In genomic region chr8:95392604-95393003, GRCm38 (mm10) we compare ENCODE assay signal across 9 mouse cellular contexts. TPM values are rescaled to one million over a fixed set of nuclear protein-coding genes. Genes with fewer than 3 reads are reported as not detected.
DNase-seq lines count a peak whose midpoint lies in the region; ATAC-seq and TF ChIP-seq lines count a peak whose summit lies in the region.
"Had no signal": no experiment of that assay in that cellular context is flagged by ENCODE, and none has a peak within 500 bp of the region (broad histone marks: within the 10 kb centered on the region; RNA-seq: fewer than 3 reads in every experiment).

No protein-coding gene starts in this region.

- WGBS in intestine, embryonic 14.5 days: 68% methylated on average over 5 of the region's 5 CpGs
- 76% methylated on average over 5 of the region's 5 CpGs for WGBS in intestine, postnatal 0 days
- WGBS in forebrain, embryonic 16.5 days: 78% methylated on average over 5 of the region's 5 CpGs

- H3K27ac ChIP-seq in intestine, embryonic 14.5 days (ENCODE audit: low read depth): 0 out of 2 replicates have a peak overlapping the region, but pooled peaks have one; percentile 33
- no peak overlapping the region for H3K27ac ChIP-seq in intestine, postnatal 0 days (ENCODE audit: low read depth, low read length)
- no peak overlapping the region for H3K27ac ChIP-seq in forebrain, embryonic 16.5 days (ENCODE audit: low read length)

- H3K4me3 ChIP-seq in intestine, embryonic 14.5 days (ENCODE audit: low read depth, low read length): no peak overlapping the region
- H3K4me3 ChIP-seq in intestine, postnatal 0 days (ENCODE audit: low read depth, low read length): no peak overlapping the region
- H3K4me3 ChIP-seq in forebrain, embryonic 16.5 days (replicated peaks; ENCODE audit: low read length): no peak overlapping the region
- H3K4me3 ChIP-seq: embryonic facial prominence, embryonic 15.5 days had no signal

- H3K9ac ChIP-seq in intestine, embryonic 14.5 days (ENCODE audit: low read length): no peak overlapping the region
- H3K9ac ChIP-seq in intestine, postnatal 0 days (ENCODE audit: low read depth, low read length): no peak overlapping the region
- no peak overlapping the region for H3K9ac ChIP-seq in forebrain, embryonic 16.5 days (replicated peaks; ENCODE audit: low read depth, low read length)
- H3K9ac ChIP-seq: embryonic facial prominence, embryonic 15.5 days had no signal

- DNase-seq in intestine, embryonic 14.5 days (ENCODE audit: low spot score): no peak
- peak; percentile 83 for DNase-seq in heart, adult 8-10 months (ENCODE audit: low spot score)
- DNase-seq in kidney, adult 11 months: peak; percentile 24
- DNase-seq in lung, postnatal 10 days: peak; percentile 56
- DNase-seq in right cerebral cortex, postnatal 4 days: no peak
- DNase-seq in spleen, postnatal 14 days (ENCODE audit: low spot score in 2 of 2): no peak

- no peak for TF ChIP-seq CTCF in intestine, postnatal 0 days (IDR thresholded peaks at IDR 0.05; ENCODE audit: low read depth)

- no peaks in the 10 kb centered on the region for H3K27me3 ChIP-seq in intestine, embryonic 14.5 days (replicated peaks; ENCODE audit: control insufficient read depth, insufficient read depth, low read length)
- no peaks in the 10 kb centered on the region for H3K27me3 ChIP-seq in intestine, postnatal 0 days (replicated peaks; ENCODE audit: control insufficient read depth, insufficient read depth, low read length)
- no peaks in the 10 kb centered on the region for H3K27me3 ChIP-seq in forebrain, embryonic 16.5 days (replicated peaks; ENCODE audit: control insufficient read depth, insufficient read depth, low read length)
- H3K27me3 ChIP-seq: embryonic facial prominence, embryonic 15.5 days had no signal

- ATAC-seq in intestine, embryonic 14.5 days (replicated peaks; ENCODE audit: low FRiP score, low TSS enrichment, low read depth): no peak
- no peak for ATAC-seq in intestine, postnatal 0 days
- ATAC-seq in forebrain, embryonic 16.5 days: no peak

- H3K4me2 ChIP-seq in intestine, embryonic 14.5 days (ENCODE audit: low read length): no peak overlapping the region
- no peak overlapping the region for H3K4me2 ChIP-seq in intestine, postnatal 0 days (replicated peaks; ENCODE audit: low read depth)
- H3K4me2 ChIP-seq in forebrain, embryonic 16.5 days (ENCODE audit: low read length): no peak overlapping the region
- H3K4me2 ChIP-seq: embryonic facial prominence, embryonic 15.5 days had no signal

- no peaks in the 10 kb centered on the region for H3K9me3 ChIP-seq in intestine, embryonic 14.5 days (ENCODE audit: control insufficient read depth, low read length)
- no peaks in the 10 kb centered on the region for H3K9me3 ChIP-seq in intestine, postnatal 0 days (ENCODE audit: control insufficient read depth)
- no peaks in the 10 kb centered on the region for H3K9me3 ChIP-seq in forebrain, embryonic 16.5 days (ENCODE audit: control insufficient read depth, low read length)
- H3K9me3 ChIP-seq: embryonic facial prominence, embryonic 15.5 days had no signal

- peaks cover 6% of the 10 kb centered on the region; the same call in 1 of the 2 replicates for H3K4me1 ChIP-seq in intestine, embryonic 14.5 days (replicated peaks; ENCODE audit: control insufficient read depth, insufficient read depth, low read length)
- H3K4me1 ChIP-seq in intestine, postnatal 0 days (replicated peaks; ENCODE audit: control insufficient read depth, insufficient read depth, low read length): no peaks in the 10 kb centered on the region
- H3K4me1 ChIP-seq in forebrain, embryonic 16.5 days (replicated peaks; ENCODE audit: control insufficient read depth, insufficient read depth, low read length): no peaks in the 10 kb centered on the region; the same call in 1 of the 2 replicates

- no peaks in the 10 kb centered on the region for H3K36me3 ChIP-seq in intestine, embryonic 14.5 days (ENCODE audit: control insufficient read depth, insufficient read depth, low read length)
- H3K36me3 ChIP-seq in intestine, postnatal 0 days (ENCODE audit: control insufficient read depth, insufficient read depth): no peaks in the 10 kb centered on the region
- no peaks in the 10 kb centered on the region for H3K36me3 ChIP-seq in forebrain, embryonic 16.5 days (ENCODE audit: control insufficient read depth, insufficient read depth)
- H3K36me3 ChIP-seq: embryonic facial prominence, embryonic 15.5 days had no signal

RNA-seq across cellular contexts. Expression of gene Mmp15, which starts 40.5 kb away (rescaled TPM):
- polyA plus RNA-seq in intestine, embryonic 14.5 days (2014; fragmentation: Nextera tagmentation; extraction: Ambion mirVana): 21.4 and 22.2 TPM in 2 replicates
- polyA plus RNA-seq in intestine, postnatal 0 days (2015; fragmentation: Nextera tagmentation; extraction: Ambion mirVana): 9.9 and 11.9 TPM in 2 replicates
- 10 to 100 TPM; 57.6 to 63.2 (median 58.0) TPM for total RNA-seq in heart, adult 8-10 months (2022)
- polyA plus RNA-seq in forebrain, embryonic 16.5 days (2015; fragmentation: Nextera tagmentation; extraction: Ambion mirVana): 10.9 and 11.3 TPM in 2 replicates

RNA-seq across cellular contexts. Expression of gene Cfap20, which starts 42.1 kb away (rescaled TPM):
- polyA plus RNA-seq in intestine, embryonic 14.5 days (2014; fragmentation: Nextera tagmentation; extraction: Ambion mirVana): 157 and 159 TPM in 2 replicates
- polyA plus RNA-seq in intestine, postnatal 0 days (2015; fragmentation: Nextera tagmentation; extraction: Ambion mirVana): 61.5 and 62.2 TPM in 2 replicates
- total RNA-seq in heart, adult 8-10 months (2022): 10 to 100 TPM; 19.8 to 24.3 (median 20.8) TPM
- 139 and 141 TPM in 2 replicates for polyA plus RNA-seq in forebrain, embryonic 16.5 days (2015; fragmentation: Nextera tagmentation; extraction: Ambion mirVana)

Comparison
In these comparisons a context has a peak if more than half of its experiments do, and no peak if none do; other contexts are left out.
1. DNase-seq: peak in heart, adult 8-10 months (single experiment), kidney, adult 11 months (single experiment) and lung, postnatal 10 days (single experiment); none in intestine, embryonic 14.5 days (single experiment), right cerebral cortex, postnatal 4 days (single experiment) and spleen, postnatal 14 days (0 of 2).